Mouse (Mus musculus) monocyte, adult 5-6 weeks (primary cell): Measurements from ENCODE around the gene Selenov. TPM values are rescaled to one million over a fixed set of nuclear protein-coding genes. Genes with fewer than 3 reads are reported as not detected.

Source experiments
- ATAC-seq: fragments of 153-309, 156-312 bp; replicated peaks from 2 replicates; pipeline ENCODE4 v1.8.0; 2017; ENCODE audit warnings: mild to moderate bottlenecking; ENCODE audit not compliant: low TSS enrichment, insufficient number of reproducible peaks, severe bottlenecking, poor library complexity, low FRiP score
- total RNA-seq: library from RNA; stranded (forward); fragments of 200-1000, 200-491, 200-594 nt; gene quantifications from 3 replicates; pipeline ENCODE4 v1.2.3, GENCODE M21; 2017

The Selenov gene
- total RNA-seq, 1 experiment from 2014 or later, result not detected

GRCm38 (mm10) chr7:28301616-28302433 is 10.8 kb upstream of the Selenov start, which contains the start of gene Dll3:
Gene Dll3 (minus strand): TSS chr7:28302238.
- no peak for ATAC-seq

DNA sequence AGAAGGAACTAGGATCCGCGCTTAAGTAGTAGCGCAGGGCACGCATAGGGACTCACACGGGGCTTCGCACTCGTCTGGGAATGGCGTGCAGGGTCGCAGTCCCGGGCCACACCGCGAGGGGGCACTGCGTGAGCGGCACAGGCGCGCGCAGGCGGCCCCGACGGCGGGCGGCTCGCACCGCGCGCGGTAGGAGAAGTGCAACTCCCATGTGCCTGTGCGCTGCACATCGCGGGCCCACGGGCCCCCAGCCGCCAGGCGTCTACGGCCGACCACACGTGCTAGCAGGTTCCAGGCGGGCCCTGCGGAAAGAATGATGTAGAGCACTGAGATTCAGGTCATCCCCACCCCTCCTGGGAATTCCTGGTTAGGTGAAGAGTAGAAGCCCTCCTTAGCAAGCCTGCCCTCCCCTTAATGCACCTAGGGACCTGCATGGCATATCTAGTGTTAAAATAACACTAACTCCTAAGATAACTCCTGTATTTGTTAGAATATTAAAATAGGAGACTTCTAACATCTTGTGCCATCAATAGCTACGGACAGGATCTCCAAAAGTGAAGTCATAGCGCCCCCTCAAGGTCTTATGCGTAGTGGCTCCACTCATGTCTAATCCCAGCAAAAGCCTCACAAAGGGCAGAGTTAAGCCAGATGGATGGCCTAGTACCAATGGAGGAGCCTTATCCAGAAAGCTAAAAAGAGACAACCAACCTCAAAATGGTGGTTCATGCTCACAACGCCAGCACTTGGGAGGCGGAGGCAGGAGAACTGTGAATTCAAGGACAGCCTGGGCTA is 8.0 kb upstream of the Selenov start:
- no peak; the same call in 1 of the 2 replicates for ATAC-seq

- no peak for ATAC-seq
Measured at GRCm38 (mm10) chr7:28294481-28294880, 3.5 kb upstream of the Selenov start.

DNA sequence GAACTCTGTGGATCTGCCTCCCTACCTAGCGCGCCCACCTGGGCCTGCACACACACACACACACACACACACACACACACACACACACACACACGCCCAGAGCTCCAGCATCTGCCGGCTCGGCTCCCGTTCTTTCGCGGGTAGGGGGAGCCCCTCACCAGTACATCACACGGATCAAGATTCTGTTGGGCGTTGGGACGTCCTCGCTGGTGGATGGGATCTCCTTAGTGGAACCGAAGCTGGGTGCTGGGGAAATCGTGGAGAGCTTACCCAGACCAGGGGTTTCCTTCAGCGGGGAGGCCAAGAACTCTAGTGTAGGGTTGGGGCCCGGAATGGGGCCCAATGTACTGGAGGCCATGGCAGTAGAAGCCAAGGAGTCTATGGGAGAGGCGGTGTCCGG is 821 bp downstream of the Selenov start:
- no peak for ATAC-seq

DNA sequence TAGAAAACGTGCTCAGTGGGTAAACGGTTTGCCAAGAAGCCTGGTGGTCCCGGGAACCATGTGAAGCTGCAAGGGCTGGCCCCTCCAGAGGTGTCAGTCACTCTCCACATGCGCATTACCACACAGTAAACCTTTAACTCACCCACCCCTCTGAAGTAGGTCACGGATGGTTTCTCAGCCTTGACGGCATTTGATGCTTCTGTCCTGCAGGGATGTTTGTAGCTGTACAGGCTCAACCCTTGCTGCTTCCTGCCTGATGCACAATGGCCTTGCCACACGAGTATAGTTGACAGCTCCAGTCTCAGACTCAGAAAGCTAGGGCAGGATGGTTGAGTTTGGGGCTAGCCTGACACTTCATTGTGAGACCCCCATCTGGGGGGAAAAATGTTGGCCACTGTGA is 10.4 kb downstream of the Selenov start:
- ATAC-seq, result no peak

DNA sequence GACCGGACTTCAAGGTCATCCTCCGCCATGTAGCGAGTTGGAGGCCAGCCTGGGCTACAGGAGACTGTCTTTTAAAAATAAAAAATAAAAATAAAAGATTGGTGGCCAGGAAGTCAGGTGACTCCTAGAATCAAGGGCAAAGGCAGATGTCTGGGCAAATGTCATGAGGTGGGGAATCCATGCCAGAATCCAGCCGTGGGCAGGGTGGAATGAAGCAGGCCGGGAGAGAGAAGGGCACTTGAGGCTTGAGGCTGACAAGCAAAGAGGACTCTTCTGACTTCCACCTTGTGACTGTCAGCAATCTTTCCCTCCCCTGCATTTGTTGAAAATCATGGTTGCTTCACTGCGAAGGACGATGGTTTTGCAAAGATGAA is 12.7 kb downstream of the Selenov start:
- no peak for ATAC-seq

DNA sequence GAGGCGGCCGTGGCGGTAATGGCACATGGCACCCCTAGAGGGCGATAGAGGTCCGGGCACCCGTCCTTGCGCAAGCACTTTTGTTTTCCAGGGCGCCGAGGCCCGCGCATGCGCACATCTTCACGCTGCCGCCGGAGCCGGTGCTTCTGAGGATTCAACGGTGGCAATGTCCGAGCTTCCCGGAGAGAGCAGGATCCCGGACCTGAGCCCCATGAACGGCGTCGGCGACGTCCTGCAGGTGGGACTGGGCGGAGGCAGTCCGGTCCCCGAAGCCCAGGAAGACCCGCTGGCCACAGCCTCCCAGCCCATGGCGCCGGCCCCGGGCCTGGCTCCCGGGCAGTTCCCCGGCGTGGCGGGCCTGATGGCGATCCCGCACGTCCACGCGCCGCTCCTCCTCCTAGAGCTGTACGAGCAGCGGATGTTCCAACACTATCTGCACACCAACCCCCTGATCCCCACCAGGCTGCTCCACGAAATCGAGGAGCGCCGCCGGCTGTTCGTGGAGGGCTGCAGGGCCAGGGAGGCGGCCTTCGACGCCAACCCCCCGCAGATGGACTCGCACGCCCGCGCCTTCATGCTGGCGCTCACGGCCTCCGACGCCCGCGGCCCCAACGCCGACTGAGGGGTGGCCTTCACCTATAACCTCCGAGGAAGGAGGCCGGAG is 13.2 kb downstream of the Selenov start, which contains the start of gene Eid2b:
Gene Eid2b (plus strand): TSS at position 125 of the 664 bp plus-strand sequence.
- peak; percentile 91 for ATAC-seq

DNA sequence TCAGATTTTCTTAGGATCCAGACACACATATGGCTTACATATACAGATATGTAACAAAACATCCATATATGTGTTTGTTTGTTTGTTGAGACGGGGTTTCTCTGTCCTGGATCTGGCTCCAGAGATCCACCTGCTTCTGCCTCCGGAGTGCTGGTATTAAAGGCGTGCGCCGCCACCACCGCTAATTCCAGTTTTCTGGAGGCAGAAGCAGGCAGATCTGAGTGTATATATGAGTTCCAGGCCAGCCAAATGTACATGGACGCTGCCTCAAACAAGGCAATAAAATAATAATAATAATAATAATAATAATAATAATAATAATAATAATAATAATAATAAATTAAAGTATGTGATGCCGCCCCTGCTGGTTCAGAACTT is 13.8 kb downstream of the Selenov start:
- ATAC-seq, result no peak

DNA sequence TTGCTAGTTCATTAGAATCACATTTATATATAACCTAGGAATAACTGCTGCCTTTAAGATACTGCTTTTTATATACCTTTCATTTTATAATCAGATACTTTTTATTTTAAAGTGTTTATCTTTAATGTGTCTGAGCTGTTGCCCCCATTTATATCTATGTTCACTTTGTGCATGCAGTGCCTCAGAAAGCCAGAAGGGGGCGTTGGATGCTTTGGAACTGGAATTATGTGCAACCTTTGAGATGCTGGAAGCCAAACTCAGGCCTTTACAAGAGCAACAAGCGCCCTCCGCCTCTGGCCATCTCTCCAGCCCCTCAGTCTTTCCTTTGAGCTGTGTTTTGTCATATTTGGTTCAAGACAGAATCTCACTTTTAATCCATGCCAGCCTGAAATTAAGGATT is 19.2 kb downstream of the Selenov start:
- no peak for ATAC-seq

- ATAC-seq, result no peak
Measured at GRCm38 (mm10) chr7:28269355-28269754, 21.6 kb downstream of the Selenov start.

DNA sequence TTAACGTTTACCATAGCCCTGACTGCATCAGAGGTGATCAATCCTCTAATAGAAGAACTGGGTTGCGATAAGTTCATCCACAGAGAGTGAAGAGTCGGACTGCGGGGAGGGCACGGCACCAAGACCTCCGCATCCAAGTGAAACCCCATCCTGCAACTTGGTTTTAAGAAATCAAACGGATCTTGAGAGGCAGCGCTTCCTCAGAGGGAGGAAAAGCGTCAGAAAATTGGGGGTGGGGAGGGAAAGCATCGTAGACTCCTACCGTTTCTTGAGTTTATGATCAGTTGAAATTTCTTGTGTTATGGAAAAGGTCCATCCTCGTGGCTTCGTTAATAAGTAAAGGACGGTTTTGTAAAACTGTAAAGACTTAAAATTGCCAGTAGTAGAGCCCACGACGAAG is 22.4 kb downstream of the Selenov start:
- ATAC-seq, result no peak

DNA sequence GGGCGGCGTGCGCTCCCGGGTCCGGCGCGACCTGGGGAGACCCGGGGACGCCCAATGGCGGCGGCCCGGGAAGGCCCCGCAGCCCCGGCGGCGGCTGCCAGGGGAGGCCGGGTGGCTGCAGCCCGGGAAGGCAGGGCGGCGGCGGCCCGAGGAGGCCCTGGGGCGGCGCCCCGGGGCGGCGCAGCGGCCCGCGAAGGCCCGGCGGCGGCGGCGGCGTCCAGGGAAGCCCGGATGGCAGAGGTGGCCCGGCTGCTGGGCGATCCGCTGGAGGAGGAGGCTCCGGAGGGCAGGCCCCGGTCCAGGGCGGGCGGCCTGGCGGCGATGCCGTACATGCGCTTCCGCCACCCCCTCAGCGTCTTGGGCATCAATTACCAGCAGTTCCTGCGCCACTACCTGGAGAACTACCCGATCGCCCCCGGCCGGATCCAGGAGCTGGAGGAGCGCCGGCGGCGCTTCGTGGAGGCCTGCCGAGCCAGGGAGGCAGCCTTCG is 22.9 kb downstream of the Selenov start:
- no peak for ATAC-seq

GRCm38 (mm10) chr7:28267129-28268041 is 23.6 kb downstream of the Selenov start, which contains the start of gene Eid2:
Gene Eid2 (plus strand): TSS chr7:28267881.
- ATAC-seq, result no peak

GRCm38 (mm10) chr7:28265391-28265790 is 25.6 kb downstream of the Selenov start:
- ATAC-seq, result no peak

- ATAC-seq, result 0 out of 2 replicates have a peak, but pooled peaks have one; percentile 35
Measured at GRCm38 (mm10) chr7:28263786-28264185, 27.2 kb downstream of the Selenov start.

GRCm38 (mm10) chr7:28262861-28263260 is 28.1 kb downstream of the Selenov start:
- no peak for ATAC-seq

DNA sequence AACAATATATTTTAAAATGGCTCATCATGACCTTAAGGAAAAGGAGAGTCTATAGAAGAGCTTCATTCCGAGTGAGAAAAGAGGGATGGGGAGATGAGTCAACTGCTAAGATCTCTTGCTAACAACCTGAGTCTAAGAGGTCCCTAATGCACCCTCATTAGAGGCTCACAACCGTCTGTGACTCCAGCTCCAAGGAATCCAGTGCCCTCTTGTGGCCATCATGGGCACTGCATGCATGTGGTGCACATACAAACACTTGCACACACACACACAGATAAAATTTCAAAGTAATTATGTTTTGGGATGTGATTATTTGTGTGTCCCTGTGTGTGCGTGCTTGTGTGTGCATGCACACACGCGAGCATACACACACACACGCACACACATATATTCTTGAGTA is 35.5 kb downstream of the Selenov start:
- ATAC-seq, result no peak

DNA sequence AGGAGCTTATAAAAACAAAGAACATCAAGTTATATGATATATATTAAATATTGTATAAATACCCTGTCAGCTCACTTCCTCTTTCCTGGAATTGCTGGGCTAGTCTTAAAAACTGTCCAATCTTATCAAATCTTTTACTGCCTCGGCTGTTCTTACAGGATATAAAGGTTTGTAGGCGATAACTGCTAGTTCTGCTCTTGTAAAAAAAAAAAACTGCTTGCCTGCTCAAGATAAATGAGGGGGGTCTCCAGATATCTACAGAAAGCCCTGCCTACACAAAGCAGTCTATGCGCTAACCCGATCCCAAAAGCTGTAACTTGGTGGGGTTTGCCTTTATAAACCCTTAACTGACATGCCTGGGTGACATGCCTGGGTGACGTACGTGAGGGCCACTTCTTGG is 36.4 kb downstream of the Selenov start:
- no peak for ATAC-seq
